Mouse (Mus musculus) heart, postnatal 10 days (tissue): ENCODE results near the gene Gm20388. TPM values are rescaled to one million over a fixed set of nuclear protein-coding genes. Genes with fewer than 3 reads are reported as not detected.

Source experiments
- DNase-seq, 2 experiments: peaks; one replicate each; pipeline ENCODE4 v3.0.0; 2021
- intact Hi-C: fragments of 180-260 bp; cut with DNase I; formaldehyde crosslinking; loops from one replicate; pipeline ENCODE4 v1.15.1; 2025
- total RNA-seq, 2 experiments: library from RNA; stranded (reverse); gene quantifications; 2 replicates each; pipeline ENCODE4 v1.2.3; 2021

Gene Gm20388
- total RNA-seq, 2 experiments from 2014 or later: 2.0 to 2.2 TPM

DNA sequence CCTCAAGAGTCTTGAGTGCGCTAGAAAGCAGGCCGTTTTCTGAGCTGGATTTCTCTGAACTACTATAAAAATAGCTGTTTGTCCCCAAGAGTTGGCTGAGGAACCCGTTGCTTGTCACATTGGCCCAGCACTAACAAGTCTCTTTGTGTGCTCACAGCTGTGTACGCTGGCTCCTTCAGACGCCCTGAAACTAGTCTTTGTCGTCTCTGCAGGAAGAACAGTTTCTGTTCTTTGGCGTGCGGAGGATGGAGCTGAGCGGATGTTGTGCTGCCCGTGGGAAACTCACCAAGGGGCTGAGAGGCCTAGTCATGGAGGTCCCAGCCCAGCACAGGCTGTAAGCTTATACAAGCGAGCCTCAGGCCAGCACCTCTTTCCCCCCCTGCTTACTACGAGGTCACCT lies 3173.0 kb downstream of the Gm20388 start:
- DNase-seq: no peak
- intact Hi-C loops: no loop called here

DNA sequence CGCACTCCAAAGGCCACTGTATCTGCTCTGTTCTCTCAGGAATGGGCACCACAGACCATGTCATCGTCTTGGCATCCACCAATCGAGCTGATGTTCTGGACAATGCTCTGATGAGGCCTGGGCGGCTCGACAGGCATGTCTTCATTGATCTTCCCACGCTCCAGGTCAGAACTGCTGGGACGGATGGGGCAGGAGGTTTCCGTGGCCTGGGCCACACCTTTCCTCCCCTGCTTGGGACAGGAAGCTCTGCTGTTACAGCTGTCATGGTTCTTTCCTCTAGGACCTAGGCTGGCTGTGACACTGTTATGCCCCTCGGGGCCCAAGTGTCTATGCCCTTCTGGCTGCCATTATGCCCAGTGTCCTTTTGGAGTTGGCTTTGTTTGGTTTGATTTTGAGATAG lies 3176.6 kb downstream of the Gm20388 start:
- intact Hi-C loops: no loop called here
- no peak for DNase-seq

DNA sequence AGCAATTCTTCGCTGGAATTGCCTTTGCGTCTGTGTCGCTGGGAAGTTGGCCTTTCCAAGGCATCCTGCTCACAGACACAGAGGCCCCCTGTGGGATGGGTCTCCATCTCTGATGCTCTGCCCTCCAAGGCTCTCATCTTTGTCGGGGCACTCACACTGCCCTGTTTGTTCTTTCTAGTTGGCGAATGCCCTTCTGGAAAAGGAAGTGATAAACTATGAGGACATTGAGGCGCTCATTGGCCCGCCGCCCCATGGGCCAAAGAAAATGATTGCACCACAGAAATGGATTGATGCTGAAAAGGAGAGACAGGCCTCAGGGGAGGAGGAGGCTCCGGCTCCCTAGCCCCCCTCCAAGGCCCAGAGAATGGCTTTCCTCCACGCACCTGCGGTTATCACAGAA lies 3186.6 kb downstream of the Gm20388 start:
- no peak for DNase-seq
- intact Hi-C loops: no loop called here

DNA sequence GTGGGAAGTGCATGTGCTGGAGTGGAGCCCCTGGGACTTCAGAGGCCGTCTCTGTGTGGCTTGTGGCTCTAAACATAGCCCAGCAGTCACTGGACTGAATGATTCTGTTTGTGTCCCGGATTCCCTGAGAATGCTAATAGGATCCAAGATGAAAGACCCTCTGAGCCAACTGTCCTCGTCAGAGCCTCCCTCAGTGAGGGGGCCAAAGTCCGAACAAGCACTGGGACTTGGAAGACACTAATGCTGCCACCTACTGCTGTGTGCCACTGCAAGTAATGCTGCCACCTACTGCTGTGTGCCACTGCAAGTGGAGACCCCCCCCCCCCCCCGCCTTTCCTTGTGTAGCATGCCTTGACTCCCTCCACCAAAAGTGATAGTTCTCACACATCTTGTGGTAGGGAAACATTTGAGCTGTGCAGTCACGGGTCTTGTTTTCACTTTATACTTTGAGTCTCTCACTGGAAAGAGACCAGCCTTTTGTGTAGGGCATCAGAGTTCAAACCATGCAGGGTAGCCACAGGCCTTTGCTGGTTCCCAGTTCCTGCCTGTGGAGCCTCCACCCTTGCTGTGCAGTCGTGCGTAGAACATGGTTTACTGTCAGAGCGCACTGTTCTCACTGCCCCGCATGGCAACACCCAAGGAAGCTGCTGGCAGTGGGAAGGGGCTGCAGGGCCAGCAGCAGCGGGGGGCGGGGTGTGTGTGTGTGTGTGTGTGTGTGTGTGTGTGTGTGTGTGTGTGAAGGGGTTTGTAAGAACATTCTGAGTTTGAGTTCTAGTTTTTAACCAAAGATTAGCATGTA lies 3187.3 kb downstream of the Gm20388 start:
- intact Hi-C loops: no loop called here
- no peak for DNase-seq

DNA sequence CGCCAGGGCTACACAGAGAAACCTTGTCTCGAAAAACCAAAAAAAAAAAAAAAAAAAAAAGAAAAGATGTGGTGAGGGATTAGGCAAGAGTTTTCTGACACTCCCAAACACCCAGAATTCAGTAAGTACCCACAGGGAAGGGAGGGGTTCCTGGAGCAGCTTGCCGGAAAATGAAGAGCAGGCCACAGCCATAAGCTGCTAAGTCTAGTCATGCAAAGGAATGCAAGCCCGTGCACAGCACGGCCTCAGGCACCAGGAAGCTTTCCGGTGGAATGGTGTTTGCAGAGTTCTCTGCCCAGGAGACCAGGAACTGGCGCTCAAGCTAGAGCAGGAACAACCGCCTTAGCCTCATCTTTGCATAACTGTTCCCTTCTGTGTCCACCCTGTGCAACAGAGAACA lies 3189.6 kb downstream of the Gm20388 start:
- DNase-seq: no peak
- intact Hi-C loops: loop anchor here (5.0 kb wide), 1 partner anchor 58 kb away; the partner anchor contains the start of gene Ankrd11

DNA sequence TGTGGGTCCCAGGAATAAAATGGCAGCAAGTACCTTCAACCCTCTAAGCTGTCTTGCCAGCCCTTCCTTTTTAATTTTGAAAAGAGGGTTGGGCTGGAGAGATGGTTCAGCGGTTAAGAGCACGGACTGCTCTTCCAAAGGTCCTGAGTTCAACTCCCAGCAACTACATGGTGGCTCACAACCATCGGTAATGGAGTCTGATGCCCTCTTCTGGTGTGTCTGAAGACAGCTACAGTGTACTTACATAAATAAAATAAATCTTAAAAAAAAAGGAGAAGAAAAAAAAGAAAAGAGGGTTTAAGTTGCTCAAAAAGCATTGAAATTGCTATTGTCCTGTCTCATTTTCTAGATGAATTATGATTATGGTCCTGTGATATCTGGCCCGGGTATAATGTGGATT lies 3190.6 kb downstream of the Gm20388 start:
- intact Hi-C loops: loop anchor here (5.0 kb wide), 1 partner anchor 59 kb away; the partner anchor contains the start of gene Ankrd11
- DNase-seq: no peak

DNA sequence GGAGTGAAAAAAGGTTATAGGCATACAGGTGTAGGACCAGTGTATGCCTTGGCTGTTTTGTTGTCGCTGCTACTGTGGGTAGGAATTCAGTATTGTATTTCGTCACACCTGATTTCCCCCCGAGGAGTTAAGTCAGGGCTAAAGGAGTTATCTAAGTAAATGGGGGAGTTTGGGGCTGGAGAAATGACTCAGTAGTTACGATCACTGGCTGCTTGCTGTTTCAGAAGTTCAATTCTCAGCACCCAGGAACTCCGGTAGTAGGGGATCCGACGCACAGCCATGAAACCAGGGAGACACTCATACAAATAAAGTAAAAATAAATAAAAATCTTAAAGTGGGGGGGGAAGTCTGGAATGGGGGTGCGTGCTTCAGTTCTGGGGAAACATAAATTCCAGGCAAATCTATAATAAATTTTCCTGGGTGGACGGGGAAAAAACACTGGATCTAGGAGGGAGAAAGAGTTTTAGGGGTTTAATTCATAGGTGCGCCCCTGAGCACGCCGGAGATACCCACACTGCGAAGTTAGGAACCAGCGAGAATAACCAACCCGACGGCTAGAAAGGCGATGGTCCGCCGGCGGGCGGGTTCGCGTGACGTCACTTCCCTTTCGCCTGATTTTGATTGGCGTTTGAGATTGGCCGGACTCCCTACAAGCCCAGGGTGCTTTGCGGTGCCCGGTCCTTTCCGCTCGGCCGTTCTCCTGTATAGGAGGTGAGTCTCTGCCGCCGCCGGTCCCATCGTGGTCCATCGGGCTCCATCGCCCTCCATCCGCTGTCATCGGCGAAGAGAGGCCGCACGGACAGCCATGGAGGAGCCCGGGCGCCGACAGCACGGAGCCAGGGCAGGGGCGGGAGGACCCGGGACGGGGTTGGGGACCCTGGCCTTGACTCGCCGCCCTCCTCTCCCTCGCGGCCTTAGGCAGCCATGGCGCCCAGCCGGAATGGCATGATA lies 3191.4 kb downstream of the Gm20388 start, which contains the start of gene Rpl13:
Gene Rpl13, plus strand, starts transcription at position 616 of the 951 bp plus-strand sequence.
- intact Hi-C loops: loop anchor here (5.0 kb wide), 1 partner anchor 60 kb away; the partner anchor contains the start of gene Ankrd11
- peak; percentile 99 for DNase-seq

DNA sequence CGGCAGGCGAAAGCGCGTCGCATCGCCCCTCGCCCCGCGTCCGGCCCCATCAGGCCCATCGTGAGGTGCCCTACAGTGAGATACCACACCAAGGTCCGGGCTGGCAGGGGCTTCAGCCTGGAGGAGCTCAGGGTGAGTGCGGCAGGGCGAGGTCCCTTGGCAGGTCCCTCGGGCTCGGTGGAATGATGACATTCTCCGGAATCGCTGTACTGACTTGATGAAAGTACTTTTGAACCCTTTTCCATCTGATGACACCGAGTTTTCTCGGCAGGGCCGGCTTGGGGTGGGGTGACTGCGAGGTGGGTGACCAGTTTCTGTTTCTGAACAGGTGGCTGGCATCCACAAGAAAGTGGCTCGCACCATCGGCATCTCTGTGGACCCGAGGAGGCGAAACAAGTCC lies 3192.2 kb downstream of the Gm20388 start:
- peak in 1 of 2 experiments; percentile 51 for DNase-seq
- intact Hi-C loops: loop anchor here (5.0 kb wide), 1 partner anchor 61 kb away; the partner anchor contains the start of gene Ankrd11

DNA sequence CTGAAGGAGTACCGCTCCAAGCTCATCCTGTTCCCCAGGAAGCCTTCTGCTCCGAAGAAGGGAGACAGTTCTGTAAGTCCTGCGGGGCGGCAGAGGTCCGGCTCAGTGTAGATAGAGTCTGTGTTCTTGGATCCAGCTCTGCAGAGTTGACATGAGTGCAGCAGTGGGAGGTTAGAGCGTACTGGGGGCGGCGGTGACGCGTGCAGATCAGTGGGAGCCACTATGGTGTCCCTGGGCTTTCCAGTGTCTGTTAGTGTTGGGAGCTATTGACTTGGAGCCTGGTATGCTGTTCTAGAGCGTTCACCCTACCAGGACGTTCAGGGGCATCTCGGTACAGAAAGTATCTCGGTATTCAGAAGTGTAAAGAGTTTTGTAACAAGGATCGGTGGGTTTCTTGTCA lies 3192.6 kb downstream of the Gm20388 start:
- intact Hi-C loops: loop anchor here (5.0 kb wide), 1 partner anchor 61 kb away; the partner anchor contains the start of gene Ankrd11
- no peak for DNase-seq

DNA sequence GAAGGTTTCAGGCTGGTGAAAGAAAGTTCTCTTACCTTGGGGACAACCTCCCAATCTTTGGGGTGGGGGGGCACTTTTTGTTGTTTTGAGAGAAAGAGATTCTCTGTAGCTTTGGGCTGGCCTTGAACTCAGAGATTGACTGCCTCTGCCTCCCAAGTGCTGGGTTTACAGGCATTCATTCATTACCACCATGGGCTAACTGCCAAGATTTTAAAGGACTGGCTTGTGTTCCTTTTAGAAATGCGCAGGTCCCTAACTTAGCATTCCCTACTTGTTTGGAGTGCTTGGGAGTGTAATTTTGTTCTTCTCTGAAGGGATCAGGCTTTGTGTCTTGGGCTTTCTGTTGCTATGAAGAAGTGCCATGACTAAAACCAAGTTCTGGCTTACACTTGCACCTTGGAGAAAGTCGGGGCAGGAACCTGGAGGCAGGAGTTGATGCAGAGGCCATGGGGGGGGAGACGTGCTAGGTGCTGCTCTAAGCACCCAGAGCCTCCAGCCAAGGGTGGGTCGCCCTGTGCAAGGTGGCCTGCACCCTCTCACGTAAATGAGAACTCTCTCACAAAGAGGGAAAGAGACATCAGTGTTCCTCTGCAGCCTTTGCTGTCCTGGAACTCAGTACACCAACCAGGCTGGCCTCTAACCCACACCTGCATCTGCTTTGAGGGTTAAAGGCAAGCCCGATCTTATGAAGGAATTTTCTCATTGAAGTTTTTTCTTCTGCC lies 3193.6 kb downstream of the Gm20388 start:
- no peak for DNase-seq
- intact Hi-C loops: loop anchor here (5.0 kb wide), 1 partner anchor 62 kb away; the partner anchor contains the start of gene Ankrd11

DNA sequence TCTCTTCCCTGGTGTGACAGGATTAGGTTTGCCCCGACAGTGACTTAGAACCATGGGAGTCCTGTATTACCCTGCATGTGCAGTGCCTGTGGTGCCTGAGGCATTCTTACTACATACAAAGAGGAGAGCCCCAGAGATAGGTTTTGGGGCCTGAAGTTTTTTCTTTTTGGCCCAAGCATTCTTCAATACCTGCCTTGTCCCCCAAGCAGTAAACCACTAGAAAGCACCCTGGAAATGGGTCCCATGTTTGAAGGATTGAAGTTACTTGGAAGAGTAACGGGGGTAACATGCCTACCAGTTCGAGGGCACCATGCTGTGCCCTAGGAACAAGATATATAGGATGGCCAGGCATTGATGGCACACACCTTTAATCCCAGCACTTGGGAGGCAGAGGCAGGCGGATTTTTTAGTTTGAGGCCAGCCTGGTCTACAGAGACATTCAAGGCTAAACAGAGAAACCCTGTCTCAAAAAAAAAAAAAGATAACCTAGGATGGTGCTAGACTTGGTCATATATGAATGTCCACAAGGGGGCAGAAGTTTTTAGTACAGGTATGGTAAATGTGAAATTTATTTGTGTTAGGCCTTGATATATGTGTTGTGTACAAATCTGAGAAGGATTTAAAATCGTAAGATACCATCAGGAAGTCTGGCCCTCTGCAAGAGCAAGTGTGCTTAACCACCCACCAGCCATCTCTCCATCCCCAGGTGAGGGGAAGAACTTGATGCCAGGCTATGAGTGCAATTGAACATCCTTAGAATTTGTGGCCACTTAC lies 3195.1 kb downstream of the Gm20388 start:
- peak in 1 of 2 experiments; percentile 65 for DNase-seq
- intact Hi-C loops: loop anchor here (1.0 to 2.0 kb wide), 2 partner anchors 50 to 97 kb away; no protein-coding TSS in a partner anchor

DNA sequence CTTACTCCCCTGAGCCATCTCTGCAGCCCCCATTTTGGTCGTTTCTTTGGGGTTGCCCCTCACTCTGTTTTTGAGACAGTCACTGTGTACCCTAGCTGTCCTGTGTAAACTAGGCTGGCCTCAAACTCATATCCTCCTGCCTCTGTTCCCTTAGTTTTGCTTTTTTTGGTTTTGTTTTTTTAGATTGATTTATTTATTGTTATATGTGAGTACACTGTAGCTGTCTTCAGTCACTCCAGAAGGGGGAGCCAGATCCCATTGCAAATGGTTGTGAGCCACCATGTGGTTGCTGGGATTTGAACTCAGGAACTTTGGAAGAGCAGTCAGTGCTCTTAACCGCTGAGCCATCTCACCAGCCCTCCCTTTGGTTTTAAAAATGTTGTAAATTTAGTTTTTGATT lies 3195.9 kb downstream of the Gm20388 start:
- DNase-seq: peak in 1 of 2 experiments; percentile 58
- intact Hi-C loops: loop anchor here (1.0 to 2.0 kb wide), 2 partner anchors 49 to 96 kb away; no protein-coding TSS in a partner anchor

DNA sequence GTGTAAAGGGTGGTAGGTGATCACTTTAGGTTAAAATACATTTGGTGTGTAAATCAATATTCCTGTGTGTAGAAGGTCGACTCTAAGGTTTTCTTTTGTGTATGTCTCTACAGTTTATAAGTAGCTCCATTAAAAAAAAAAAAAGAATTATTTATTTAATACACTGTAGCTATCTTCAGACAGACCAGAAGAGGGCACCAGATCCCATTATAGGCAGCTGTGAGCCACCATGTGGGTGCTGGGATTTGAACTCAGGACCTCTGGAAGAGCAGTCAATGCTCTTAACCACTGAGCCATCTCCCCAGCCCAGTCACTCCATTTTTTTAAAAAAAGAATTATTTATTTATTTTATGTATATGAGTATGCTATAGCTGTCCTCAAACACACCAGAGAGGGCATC lies 3197.4 kb downstream of the Gm20388 start:
- intact Hi-C loops: no loop called here
- no peak for DNase-seq

DNA sequence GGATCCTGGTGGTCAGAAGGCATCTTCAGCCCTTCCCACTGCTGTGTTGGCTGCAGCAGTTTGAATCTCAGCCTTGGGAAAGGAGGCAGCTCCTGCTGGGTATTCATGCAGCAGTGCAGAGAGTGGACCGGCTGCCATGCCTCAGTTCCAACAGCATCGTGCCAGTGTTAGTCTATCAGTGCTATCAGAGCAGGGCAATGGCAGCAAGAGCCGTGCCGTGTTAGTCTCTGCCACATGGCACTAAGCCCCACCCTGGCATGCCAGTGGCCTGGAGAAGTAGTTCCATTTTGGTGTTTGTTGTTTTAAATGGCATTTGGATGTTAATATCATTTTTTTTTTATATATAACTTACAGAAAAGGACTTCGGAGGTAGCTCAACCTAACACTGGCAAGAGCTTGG lies 3198.3 kb downstream of the Gm20388 start:
- intact Hi-C loops: no loop called here
- DNase-seq: no peak

DNA sequence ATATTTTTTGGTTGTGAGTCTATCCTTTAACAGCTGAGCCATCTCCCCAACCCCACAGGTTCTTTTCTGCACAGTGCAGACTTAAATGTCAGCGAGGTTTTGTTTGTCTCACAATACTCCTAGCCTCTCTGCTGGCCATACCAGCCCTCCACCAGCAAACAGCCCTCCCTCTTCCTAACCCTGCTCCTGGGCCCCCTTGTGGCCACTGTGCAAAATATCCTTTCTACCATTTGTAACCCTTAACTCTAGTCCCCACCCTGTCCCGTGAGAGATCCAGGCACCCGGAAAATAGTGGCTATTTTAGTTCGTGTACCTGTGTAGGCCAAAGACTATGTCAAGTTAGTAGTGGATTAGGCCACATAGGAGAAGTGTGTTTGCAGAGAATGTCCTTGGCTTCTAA lies 3200.0 kb downstream of the Gm20388 start:
- intact Hi-C loops: loop anchor here (2.0 kb wide), 1 partner anchor 38 kb away; no protein-coding TSS in a partner anchor
- DNase-seq: peak; percentile 42 to 77

DNA sequence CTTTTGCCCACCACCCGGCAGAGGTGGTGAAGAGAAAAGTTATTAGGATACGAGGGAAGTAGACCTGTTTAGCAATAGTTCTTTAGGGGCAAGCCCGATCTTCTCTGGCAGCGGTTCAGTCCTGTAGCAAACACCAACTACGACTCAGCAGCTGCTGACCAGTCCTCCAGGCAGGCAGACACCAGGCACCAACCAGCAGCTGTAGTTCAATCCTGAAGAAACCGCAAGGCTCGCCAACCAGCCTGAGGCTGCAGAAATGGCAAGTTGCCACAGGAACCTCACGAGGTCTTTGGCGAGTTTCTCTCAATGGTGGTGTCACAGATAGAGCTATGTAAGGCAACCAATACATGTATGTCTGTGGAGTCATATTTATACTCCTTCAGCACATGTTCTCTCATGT lies 3202.3 kb downstream of the Gm20388 start:
- intact Hi-C loops: no loop called here

DNA sequence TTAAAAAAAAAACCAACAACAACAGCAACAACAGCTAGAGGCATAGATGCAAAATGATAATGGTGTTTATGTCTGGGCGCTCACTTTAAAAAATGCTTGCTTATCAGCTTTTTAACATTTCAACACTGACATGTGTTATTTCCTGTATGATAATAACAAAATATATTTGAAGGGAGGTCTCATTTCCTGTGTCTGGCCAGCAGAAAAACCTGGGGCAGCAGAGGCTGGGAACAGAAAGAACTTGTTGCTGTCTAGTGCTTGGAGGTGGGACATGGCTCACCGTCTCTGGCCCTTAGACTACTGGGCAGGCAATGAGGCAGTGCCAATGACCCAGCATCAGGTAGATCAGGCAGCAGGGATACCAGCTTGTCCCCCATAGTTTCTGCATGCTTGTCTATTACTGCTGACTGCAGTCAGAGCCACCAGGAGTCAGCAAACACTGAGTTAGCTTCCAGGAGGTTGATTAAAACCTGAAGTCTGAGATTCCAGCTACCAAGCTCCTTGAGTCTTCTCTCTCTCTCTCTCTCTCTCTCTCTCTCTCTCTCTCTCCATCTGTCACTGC lies 3203.3 kb downstream of the Gm20388 start:
- intact Hi-C loops: loop anchor here (2.0 kb wide), 1 partner anchor 41 kb away; no protein-coding TSS in a partner anchor
- no peak for DNase-seq

More for the DNA sequence above, 3202.3 kb downstream of the Gm20388 start:
- no peak for DNase-seq

DNA sequence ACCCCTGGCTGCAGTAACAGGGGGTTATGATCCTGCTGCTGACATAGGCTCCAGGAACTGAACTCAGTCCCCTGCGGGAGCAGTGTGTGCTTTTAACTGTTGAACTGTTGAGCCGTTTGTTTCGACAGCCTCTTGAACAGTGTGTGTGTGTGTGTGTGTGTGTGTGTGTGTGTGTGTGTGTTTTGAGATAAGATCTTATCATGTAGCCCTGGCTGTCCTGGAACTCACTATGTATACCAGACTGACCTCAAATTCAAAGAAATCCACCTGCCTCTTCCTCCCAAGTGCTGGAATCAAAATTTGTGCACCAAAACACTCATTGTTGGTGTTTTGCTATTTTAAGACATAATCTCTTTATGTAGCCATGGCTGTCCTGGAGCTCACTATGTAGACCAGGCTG lies 3204.0 kb downstream of the Gm20388 start:
- no peak for DNase-seq
- intact Hi-C loops: loop anchor here (2.0 kb wide), 1 partner anchor 40 kb away; no protein-coding TSS in a partner anchor
